Mouse (Mus musculus): Measurements from ENCODE around the gene 4930562C15Rik. TPM values are rescaled to one million over a fixed set of nuclear protein-coding genes. Genes with fewer than 3 reads are reported as not detected.

The 4930562C15Rik gene
- polyA plus RNA-seq, 1 experiment, result not detected

DNA sequence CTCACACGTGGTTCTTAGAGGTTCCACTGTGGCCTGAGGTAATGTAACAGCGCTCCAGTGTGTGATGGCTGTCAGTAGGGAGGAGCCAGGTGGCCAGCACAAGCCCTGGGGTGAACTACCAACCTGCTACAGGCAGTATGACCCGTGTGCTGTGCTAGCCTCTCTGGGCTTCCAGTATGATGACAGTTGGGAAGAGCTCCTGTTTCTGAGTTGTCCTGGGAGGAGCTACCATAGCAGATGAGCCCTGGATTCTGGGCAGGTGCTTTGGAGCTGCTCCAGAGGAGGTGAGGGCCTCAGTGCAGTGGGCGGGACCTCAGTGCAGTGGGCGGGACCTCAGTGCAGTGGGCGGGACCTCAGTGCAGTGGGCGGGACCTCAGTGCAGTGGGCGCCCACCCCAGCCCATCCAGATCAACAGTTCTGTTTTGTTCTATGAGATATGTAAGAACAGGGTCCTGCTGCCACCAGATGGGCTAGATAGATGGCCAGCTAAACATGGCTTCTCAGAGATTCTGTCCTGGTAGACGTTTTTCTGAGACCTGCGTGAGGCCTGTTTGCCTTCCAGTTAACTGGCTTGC, 76.9 kb downstream of the 4930562C15Rik start:
- H3K27ac ChIP-seq (ENCODE audit: insufficient read depth, low read length), result no peak overlapping the region
- no peak overlapping the region for H3K4me3 ChIP-seq (ENCODE audit: low read depth, low read length)
- no peaks in the 10 kb centered on the region for H3K27me3 ChIP-seq (ENCODE audit: control insufficient read depth, insufficient read depth, low read length, poor library complexity, severe bottlenecking)
- H3K36me3 ChIP-seq (ENCODE audit: control insufficient read depth, insufficient read depth, low read length, poor library complexity, severe bottlenecking), result no peaks in the 10 kb centered on the region
- H3K9me3 ChIP-seq (replicated peaks; ENCODE audit: control insufficient read depth, insufficient read depth, low read length, poor library complexity, severe bottlenecking), result no peaks in the 10 kb centered on the region
- no peak overlapping the region for H3K9ac ChIP-seq (ENCODE audit: low read depth, poor library complexity, severe bottlenecking)
- TF ChIP-seq EP300 (IDR thresholded peaks at IDR 0.05; ENCODE audit: insufficient read depth, low read depth, low read length) (no peak), POLR2A (IDR thresholded peaks at IDR 0.05; ENCODE audit: insufficient read depth, low read length) (no peak), CTCF (IDR thresholded peaks at IDR 0.05; ENCODE audit: low read depth, low read length) (no peak)
- peaks cover 2% of the 10 kb centered on the region for H3K4me1 ChIP-seq (ENCODE audit: control insufficient read depth, insufficient read depth, low read length)

DNA sequence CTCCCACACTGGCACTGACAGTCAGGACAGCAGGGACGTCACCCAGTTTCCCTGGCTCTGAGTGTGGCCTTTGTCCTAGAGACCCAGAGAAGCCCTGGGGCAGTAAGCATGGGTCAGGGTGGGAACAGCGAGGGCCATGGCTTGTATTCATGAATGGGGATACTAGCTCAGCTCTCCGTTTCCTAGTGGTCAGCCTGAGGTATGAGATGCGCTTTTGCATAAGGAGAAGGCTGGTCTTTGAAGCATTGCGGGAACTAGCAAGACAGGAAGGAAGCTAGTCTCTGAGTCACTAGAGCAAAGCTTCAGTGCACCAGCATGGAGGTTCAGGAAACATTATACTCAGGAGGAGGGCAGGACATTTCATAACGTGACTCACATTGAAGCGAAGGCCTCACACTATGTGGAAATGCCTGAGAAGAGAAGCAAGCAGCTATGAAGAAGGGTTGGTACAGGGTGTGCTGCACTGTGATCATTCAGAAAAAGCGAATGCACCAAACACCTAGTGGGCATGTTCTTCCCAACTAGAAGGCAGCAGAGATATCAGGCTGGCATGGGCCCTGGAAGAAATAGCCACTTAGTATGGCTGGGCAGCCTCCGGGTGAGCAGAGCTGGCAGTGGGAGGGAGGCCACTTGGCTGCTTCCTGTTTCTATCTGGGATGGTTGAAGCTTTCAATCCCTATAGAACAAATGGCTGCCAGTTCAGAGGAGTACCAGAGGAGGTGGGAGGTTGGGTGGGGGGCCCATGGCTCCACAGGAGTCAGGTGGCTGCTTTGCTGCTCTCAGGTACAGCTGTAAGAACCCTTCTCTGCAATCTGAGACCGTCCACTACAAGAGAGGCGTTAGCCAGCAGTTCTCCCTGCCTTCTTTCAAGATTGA, 77.9 kb downstream of the 4930562C15Rik start:
- Histone ChIP-seq H3K4me1 (ENCODE audit: control insufficient read depth, insufficient read depth, low read length) (peaks cover 2% of the 10 kb centered on the region), H3K36me3 (ENCODE audit: control insufficient read depth, insufficient read depth, low read length, poor library complexity, severe bottlenecking) (no peaks in the 10 kb centered on the region), H3K9ac (ENCODE audit: low read depth, poor library complexity, severe bottlenecking) (no peak overlapping the region), H3K4me3 (ENCODE audit: low read depth, low read length) (no peak overlapping the region), H3K27me3 (ENCODE audit: control insufficient read depth, insufficient read depth, low read length, poor library complexity, severe bottlenecking) (no peaks in the 10 kb centered on the region), H3K27ac (ENCODE audit: insufficient read depth, low read length) (no peak overlapping the region), H3K9me3 (replicated peaks; ENCODE audit: control insufficient read depth, insufficient read depth, low read length, poor library complexity, severe bottlenecking) (no peaks in the 10 kb centered on the region)
- TF ChIP-seq POLR2A (IDR thresholded peaks at IDR 0.05; ENCODE audit: insufficient read depth, low read length) (no peak), CTCF (IDR thresholded peaks at IDR 0.05; ENCODE audit: low read depth, low read length) (no peak), EP300 (IDR thresholded peaks at IDR 0.05; ENCODE audit: insufficient read depth, low read depth, low read length) (no peak)

DNA sequence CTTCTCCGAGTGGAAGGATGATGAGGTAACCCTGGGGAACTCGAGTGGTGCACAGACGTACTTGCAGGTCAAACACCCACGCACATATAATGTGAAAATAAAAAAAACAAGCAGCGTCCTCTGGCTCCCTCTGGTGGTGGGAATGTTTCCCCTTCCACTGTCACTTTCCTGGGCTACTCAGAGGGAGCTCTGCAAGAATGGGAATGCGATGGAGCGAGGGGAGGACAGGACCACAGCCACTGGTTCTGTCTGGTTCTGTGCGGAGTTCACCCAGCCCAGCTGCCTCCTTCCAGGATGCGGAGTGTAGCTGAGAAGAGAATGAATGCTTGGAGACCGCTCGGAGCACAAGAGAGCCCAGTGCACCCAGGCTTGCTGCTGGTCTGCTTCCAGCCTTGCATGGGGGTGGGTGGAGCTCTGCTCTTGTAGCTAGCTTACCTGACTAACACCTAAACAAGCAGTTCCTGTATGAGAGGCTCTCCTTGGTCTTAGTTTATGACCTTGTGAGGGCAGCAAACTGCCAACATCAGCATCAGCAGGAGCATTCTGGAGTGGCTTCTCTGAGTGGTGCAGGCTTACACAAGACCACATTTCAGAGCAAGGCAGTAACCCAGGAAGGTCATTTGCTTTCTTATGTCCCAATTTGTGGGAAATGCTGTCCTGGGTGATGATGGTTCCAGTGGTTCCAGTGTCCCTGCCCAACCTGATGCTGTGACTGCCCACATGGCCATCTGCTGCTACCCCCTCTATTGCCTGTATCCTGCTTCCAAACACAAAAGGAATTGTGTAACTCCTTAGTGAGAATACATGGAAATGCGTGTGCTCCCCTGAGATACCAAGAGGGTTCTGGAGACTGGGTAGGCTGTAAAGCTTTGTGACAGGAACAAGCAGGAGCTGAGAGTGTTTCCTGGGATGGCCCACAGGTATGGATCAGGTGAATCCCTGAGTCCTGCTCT, 78.8 kb downstream of the 4930562C15Rik start:
- Histone ChIP-seq H3K9ac (ENCODE audit: low read depth, poor library complexity, severe bottlenecking) (no peak overlapping the region), H3K27me3 (ENCODE audit: control insufficient read depth, insufficient read depth, low read length, poor library complexity, severe bottlenecking) (no peaks in the 10 kb centered on the region), H3K27ac (ENCODE audit: insufficient read depth, low read length) (no peak overlapping the region), H3K36me3 (ENCODE audit: control insufficient read depth, insufficient read depth, low read length, poor library complexity, severe bottlenecking) (no peaks in the 10 kb centered on the region), H3K4me1 (ENCODE audit: control insufficient read depth, insufficient read depth, low read length) (no peaks in the 10 kb centered on the region), H3K9me3 (replicated peaks; ENCODE audit: control insufficient read depth, insufficient read depth, low read length, poor library complexity, severe bottlenecking) (no peaks in the 10 kb centered on the region), H3K4me3 (ENCODE audit: low read depth, low read length) (no peak overlapping the region)
- TF ChIP-seq CTCF (IDR thresholded peaks at IDR 0.05; ENCODE audit: low read depth, low read length), result peak; percentile 74
- TF ChIP-seq EP300 (IDR thresholded peaks at IDR 0.05; ENCODE audit: insufficient read depth, low read depth, low read length), result 0 out of 2 replicates have a peak, but pooled peaks have one; percentile 7
- no peak for TF ChIP-seq POLR2A (IDR thresholded peaks at IDR 0.05; ENCODE audit: insufficient read depth, low read length)

DNA sequence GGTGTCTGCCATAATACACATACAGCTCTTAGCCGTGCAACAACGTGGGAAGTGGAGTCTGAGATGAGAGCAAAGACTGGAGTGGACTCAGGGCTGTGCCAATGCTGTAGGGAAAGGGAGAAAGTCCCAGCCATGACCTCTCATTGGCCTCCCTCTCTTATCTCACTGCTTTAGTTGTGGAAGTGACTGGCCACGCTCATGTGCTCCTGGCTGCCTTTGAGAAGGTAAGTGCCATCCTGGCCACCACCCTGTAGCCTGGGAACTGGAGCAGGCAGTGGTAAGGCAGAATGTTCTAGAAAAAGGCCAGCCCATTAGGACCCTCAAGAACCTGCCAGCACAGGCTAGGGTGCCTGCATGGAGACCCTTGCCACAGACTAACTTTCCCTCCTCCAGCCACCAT, 80.7 kb downstream of the 4930562C15Rik start:
- TF ChIP-seq EP300 (IDR thresholded peaks at IDR 0.05; ENCODE audit: insufficient read depth, low read depth, low read length) (no peak), CTCF (IDR thresholded peaks at IDR 0.05; ENCODE audit: low read depth, low read length) (no peak), POLR2A (IDR thresholded peaks at IDR 0.05; ENCODE audit: insufficient read depth, low read length) (no peak)

DNA sequence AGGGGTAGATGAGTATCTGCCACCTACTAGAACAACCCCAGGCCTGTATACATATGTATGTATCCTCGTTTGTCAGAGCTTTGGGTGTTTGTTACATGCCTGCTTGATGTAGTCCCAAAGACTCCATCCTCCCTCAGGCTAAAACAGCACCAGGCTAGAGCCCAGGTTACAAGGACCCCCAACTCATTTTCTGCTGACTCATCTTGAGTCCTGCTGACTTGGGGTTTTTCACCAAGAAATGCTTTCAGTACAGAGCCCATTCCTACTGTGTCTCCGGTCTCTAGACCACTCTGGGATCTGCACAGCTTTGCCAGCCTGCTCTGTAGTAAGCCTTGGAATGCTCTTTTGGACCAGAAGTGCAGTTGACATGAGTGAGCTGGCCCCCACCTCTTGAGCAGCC, 81.4 kb downstream of the 4930562C15Rik start:
- Histone ChIP-seq H3K27ac (ENCODE audit: insufficient read depth, low read length) (no peak overlapping the region), H3K36me3 (ENCODE audit: control insufficient read depth, insufficient read depth, low read length, poor library complexity, severe bottlenecking) (no peaks in the 10 kb centered on the region), H3K9me3 (replicated peaks; ENCODE audit: control insufficient read depth, insufficient read depth, low read length, poor library complexity, severe bottlenecking) (no peaks in the 10 kb centered on the region), H3K27me3 (ENCODE audit: control insufficient read depth, insufficient read depth, low read length, poor library complexity, severe bottlenecking) (no peaks in the 10 kb centered on the region), H3K4me3 (ENCODE audit: low read depth, low read length) (no peak overlapping the region), H3K9ac (ENCODE audit: low read depth, poor library complexity, severe bottlenecking) (no peak overlapping the region), H3K4me1 (ENCODE audit: control insufficient read depth, insufficient read depth, low read length) (no peaks in the 10 kb centered on the region)
- TF ChIP-seq CTCF (IDR thresholded peaks at IDR 0.05; ENCODE audit: low read depth, low read length) (no peak), POLR2A (IDR thresholded peaks at IDR 0.05; ENCODE audit: insufficient read depth, low read length) (no peak), EP300 (IDR thresholded peaks at IDR 0.05; ENCODE audit: insufficient read depth, low read depth, low read length) (no peak)

More for the DNA sequence above, 80.7 kb downstream of the 4930562C15Rik start:
- Histone ChIP-seq H3K4me3 (ENCODE audit: low read depth, low read length) (no peak overlapping the region), H3K36me3 (ENCODE audit: control insufficient read depth, insufficient read depth, low read length, poor library complexity, severe bottlenecking) (no peaks in the 10 kb centered on the region), H3K9ac (ENCODE audit: low read depth, poor library complexity, severe bottlenecking) (no peak overlapping the region), H3K27me3 (ENCODE audit: control insufficient read depth, insufficient read depth, low read length, poor library complexity, severe bottlenecking) (no peaks in the 10 kb centered on the region), H3K9me3 (replicated peaks; ENCODE audit: control insufficient read depth, insufficient read depth, low read length, poor library complexity, severe bottlenecking) (no peaks in the 10 kb centered on the region), H3K4me1 (ENCODE audit: control insufficient read depth, insufficient read depth, low read length) (no peaks in the 10 kb centered on the region), H3K27ac (ENCODE audit: insufficient read depth, low read length) (no peak overlapping the region)

Other genes starting within 250 kb of the 4930562C15Rik start
- 31.2 and 34.8 TPM in 2 replicates for gene Glis2, start 240.7 kb upstream of the 4930562C15Rik start, polyA plus RNA-seq (2011; ENCODE audit: insufficient read depth, insufficient read length, low read depth, missing spikeins)
- gene Pam16, start 210.4 kb upstream of the 4930562C15Rik start, polyA plus RNA-seq (2011; ENCODE audit: insufficient read depth, insufficient read length, low read depth, missing spikeins), result 34.8 and 39.5 TPM in 2 replicates
- 6.2 and 7.9 TPM in 2 replicates for gene Vasn, start 195.5 kb upstream of the 4930562C15Rik start, polyA plus RNA-seq (2011; ENCODE audit: insufficient read depth, insufficient read length, low read depth, missing spikeins)
- gene Dnaja3, start 195.4 kb upstream of the 4930562C15Rik start, polyA plus RNA-seq (2011; ENCODE audit: insufficient read depth, insufficient read length, low read depth, missing spikeins), result 55.8 and 55.9 TPM in 2 replicates
- gene Coro7, start 155.6 kb upstream of the 4930562C15Rik start, polyA plus RNA-seq (2011; ENCODE audit: insufficient read depth, insufficient read length, low read depth, missing spikeins), result 31.2 and 36.1 TPM in 2 replicates
- gene Nmral1, start 116.1 kb upstream of the 4930562C15Rik start, polyA plus RNA-seq (2011; ENCODE audit: insufficient read depth, insufficient read length, low read depth, missing spikeins), result 15.6 and 15.7 TPM in 2 replicates
- 38.0 and 44.4 TPM in 2 replicates for gene Hmox2, start 109.1 kb upstream of the 4930562C15Rik start, polyA plus RNA-seq (2011; ENCODE audit: insufficient read depth, insufficient read length, low read depth, missing spikeins)
- gene Cdip1, start 45.1 kb upstream of the 4930562C15Rik start, polyA plus RNA-seq (2011; ENCODE audit: insufficient read depth, insufficient read length, low read depth, missing spikeins), result 46.5 and 50.5 TPM in 2 replicates
- 31.1 and 32.7 TPM in 2 replicates for gene Ubald1, start 44.9 kb downstream of the 4930562C15Rik start, polyA plus RNA-seq (2011; ENCODE audit: insufficient read depth, insufficient read length, low read depth, missing spikeins)
- gene Mgrn1, start 50.8 kb downstream of the 4930562C15Rik start, polyA plus RNA-seq (2011; ENCODE audit: insufficient read depth, insufficient read length, low read depth, missing spikeins), result 46.6 and 47.8 TPM in 2 replicates
- gene Nudt16l1, start 103.3 kb downstream of the 4930562C15Rik start, polyA plus RNA-seq (2011; ENCODE audit: insufficient read depth, insufficient read length, low read depth, missing spikeins), result 37.8 and 41.0 TPM in 2 replicates
- 22.4 and 28.4 TPM in 2 replicates for gene Anks3, start 128.8 kb downstream of the 4930562C15Rik start, polyA plus RNA-seq (2011; ENCODE audit: insufficient read depth, insufficient read length, low read depth, missing spikeins)
- not detected in 2 replicates for gene Sept12, start 162.4 kb downstream of the 4930562C15Rik start, polyA plus RNA-seq (2011; ENCODE audit: insufficient read depth, insufficient read length, low read depth, missing spikeins)
- gene Smim22, start 171.9 kb downstream of the 4930562C15Rik start, polyA plus RNA-seq (2011; ENCODE audit: insufficient read depth, insufficient read length, low read depth, missing spikeins), result 7.7 and 10.1 TPM in 2 replicates
- 40.8 and 44.5 TPM in 2 replicates for gene Rogdi, start 178.1 kb downstream of the 4930562C15Rik start, polyA plus RNA-seq (2011; ENCODE audit: insufficient read depth, insufficient read length, low read depth, missing spikeins)
- gene Glyr1, start 214.4 kb downstream of the 4930562C15Rik start, polyA plus RNA-seq (2011; ENCODE audit: insufficient read depth, insufficient read length, low read depth, missing spikeins), result 85.9 and 92.5 TPM in 2 replicates
- gene Ubn1, start 214.6 kb downstream of the 4930562C15Rik start, polyA plus RNA-seq (2011; ENCODE audit: insufficient read depth, insufficient read length, low read depth, missing spikeins), result 25.3 and 25.9 TPM in 2 replicates

Measured in ES-Bruce4 (cell line).